Mouse (Mus musculus) embryo, embryonic 10.5 days (tissue): ENCODE results near the gene Mavs.

Experiments used
- DNase-seq: peaks from one replicate; pipeline ENCODE4 v3.0.0-alpha.2; 2015; ENCODE audit warnings: low spot score

The Mavs gene

DNA sequence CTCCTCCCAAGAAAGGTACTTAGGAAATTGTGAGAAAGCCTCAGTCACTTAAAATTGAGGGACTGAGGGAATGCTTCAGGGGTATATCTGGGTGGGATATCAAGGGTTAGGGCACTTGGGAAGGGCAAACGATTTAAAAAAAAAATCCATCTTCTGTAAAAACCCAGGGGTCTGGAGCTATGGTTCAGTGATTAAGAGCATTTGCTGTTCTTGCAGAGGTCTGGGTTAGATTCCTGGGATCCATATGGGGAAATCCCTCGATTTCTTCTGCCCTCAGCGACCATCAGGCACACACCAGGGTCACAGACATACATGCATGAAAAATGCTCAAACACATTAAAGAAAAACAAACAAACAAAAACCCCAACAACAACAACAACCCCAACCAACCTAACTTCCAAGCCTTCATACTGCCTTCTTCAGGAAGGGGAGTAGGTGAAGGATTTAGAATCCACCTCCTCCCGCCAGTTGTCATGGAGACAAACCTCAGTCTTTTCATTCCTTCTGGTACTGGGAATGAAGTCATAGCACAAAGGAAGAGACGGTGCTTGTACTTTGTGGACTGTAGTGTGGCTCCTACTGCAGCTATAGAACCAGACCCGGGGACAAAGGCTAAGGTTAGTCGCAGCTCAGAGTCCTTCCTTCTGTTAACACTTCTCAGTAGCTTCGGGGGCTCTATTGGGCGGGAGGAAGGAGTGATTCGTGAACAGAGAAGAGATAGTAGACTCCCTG is 27.8 kb downstream of the Mavs start:
- DNase-seq, result peak; percentile 87

DNA sequence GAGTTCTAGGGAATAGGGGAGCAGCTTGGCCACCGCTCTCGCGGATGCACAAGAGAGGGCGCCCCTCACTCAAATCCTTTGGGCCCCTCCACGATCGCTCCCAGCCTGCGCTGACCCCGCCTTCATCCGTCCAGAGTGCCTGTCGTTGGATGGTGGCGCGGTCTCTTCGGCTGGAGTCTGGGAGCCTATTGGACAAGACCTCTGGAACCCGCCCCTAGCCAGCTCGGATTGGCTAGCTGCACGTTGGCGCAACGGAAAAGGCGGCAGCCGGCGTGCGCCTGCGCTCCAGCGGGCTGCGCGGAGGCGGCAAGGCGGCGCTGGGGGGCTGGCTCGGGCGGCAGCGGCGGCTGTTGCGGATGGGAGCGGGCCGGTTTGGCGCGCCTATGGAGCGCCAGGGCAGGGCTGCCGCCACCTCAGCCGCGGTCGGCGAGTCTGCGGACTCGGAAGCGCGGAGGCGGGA is 28.4 kb downstream of the Mavs start, which contains the start of gene Pank2:
Gene Pank2, plus strand, starts transcription at position 283 of the 460 bp plus-strand sequence.
- DNase-seq, result peak; percentile 99

DNA sequence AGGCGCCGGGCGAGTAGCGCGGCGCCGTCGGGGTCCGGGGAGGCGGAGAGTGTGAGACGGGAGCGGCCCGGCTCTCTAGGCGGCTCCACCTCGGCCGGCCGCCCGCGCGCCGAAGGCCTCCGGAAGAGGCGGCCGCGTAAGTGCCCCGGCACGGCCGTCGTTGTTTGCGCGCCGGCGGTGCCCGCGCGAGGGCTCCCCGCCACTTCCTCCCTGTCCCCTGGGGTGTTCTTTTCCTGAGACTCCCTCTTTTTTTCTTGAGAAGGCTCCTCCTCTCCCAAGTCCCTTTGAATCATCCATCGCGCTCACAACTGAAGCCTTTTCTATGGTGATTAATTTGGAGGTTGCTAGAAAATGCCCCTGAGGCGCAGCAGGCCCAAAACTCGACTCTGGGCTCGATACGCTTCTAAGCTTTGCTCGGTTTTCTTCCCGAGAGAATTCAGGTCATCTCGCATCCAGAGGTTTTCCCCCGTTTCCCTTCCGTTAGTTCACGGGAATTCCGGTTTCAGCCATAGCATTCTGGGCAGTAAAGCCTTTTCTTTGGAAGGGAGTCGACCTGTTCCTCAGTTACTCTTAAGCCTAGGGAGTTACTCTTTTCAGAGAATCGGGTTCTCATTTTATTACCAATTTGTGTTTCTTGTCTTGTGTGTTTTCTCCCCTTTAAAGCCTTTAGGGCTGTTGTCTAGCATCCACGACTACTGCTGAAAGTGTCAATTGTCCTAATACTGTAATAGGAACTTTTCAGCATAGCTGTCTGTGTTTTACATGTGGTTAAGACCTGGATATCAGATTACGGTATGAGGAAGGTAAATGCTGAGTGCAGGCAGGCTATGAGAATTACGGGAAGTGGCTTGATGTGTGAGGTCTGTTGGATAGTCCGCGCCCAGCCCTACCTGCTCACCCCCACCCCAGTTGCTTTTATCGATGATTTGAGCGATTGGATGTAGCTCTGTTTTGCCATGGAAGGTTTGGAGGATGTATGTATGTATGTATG is 29.1 kb downstream of the Mavs start:
- peak; percentile 68 for DNase-seq

DNA sequence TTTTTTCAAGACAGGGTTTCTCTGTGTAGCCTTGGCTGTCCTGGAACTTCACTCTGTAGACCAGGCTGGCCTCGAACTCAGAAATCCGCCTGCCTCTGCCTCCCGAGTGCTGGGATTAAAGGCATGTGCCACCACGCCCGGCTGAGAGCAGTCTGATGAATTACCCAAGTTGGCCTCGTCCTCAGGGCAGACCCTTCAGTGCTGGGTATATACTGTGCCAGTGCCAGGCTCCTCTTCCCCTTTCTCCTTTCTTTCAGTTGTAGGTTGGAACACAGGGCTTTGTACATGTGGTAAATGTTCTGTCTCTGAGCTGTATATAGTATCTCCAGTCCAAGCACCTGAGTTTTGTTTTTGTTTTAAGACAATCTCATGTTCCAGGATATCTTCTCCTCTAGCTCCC is 30.2 kb downstream of the Mavs start:
- no peak for DNase-seq

DNA sequence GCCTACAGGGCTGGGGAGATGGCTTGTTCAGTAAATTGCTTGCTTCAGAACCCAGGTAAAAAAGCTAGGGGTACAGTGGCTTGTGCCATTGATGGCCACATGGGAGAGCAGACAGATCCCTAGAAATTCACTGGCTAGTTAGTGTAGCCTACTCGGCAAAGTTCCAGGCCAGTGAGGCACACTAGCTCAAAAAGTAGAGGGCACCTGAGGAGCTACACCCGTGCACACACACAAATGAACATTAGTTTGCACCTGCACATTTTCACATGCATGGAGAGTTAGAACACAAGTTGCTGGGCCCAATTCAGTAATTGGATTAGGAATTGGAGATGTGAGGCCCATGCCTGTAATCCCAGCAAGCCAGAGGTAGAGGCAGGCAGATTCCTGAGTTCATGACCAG is 31.2 kb downstream of the Mavs start:
- DNase-seq, result no peak

DNA sequence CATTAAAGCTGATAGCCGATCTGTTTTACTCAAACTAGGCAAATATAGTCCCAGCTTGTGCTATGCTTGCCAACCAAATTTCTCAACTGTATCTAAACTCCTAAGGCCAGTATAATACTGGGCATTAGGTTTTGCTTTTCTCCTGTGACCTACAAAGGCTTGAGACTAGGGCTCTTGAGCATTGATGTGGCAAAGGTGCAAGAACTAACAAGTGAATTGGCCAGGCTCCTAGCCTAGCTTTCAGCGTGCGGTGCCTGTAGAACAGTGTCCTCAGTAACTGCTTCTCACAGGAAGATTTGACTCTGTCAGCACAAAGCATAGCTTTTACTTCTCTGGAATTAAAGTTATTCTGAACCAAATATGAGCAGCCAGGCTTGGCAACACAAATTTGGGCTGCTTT is 41.6 kb downstream of the Mavs start:
- no peak for DNase-seq

DNA sequence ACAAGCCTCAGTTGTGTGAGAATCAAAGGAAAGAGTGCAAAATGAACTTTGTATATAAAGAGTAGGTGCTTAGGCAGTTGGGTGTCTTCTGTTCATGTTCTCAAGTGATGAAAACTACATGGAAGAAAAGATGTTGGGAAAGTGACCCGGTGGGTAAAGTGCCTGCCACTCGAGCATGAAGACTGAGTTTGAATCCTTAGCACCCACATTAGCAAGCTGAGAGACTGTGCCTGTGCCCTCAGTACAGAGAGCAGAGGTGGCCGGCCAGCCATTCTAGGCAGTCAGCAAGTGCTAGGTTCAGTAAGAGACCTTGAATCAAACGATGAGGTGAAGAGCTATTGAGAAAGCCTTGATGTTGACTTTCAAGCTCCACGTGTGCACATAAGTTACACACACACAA is 42.9 kb downstream of the Mavs start:
- no peak for DNase-seq

DNA sequence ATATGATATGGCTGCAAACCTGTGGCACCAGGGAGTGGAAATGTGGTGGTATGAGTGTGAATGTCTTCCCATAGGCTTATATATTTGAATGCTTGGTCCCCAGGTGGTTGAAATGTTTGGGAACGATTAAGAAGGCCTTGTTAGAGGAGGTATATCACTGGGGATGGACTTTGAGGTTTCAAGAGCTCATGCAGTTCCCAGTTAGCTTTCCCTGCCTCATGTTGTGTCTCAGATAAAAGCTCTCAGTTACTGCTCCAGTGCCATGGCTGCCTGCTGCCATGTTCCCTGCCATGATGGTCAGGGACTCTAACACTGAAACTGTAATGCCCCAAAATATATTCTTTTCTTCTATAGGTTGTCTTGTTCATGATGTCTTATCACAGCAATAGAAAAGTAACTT is 47.7 kb downstream of the Mavs start:
- DNase-seq, result no peak

DNA sequence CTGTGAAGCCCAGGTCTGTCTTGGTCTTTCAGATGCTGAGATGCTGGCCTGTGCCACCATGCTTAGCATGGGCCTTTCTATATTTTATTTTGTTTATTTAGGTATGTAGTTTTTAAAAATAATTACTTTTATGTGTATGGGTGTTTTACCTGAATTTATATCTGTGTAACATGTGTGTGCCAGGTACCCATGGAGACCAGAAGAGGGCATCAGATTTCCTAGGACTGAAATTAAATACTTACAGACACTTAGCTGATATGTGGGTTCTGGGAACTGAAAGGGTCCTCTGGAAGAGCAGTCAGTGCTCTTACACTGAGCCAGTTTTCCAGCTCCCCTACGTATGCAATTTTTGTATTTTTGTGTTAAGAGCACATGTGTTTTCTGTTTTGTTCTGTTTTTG is 52.4 kb downstream of the Mavs start:
- no peak for DNase-seq

DNA sequence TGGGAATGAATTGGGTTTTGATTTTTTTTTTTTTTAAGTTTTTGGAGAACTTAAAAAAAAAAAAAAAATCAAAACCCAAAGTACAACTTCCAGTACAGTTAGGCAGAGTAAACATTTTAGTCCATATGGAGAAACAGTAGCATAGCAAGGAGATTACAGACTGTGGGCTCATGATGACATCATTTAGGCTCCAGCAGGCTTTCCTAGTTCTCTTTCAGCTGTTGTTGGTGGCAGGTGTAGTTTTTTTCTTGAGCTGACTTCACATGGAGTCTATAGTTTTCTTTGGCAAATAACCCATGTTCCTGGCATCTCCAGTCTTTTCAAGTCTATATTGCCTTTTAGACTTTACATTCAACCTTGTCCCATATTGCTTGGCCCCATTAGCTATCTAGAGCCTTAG is 56.8 kb downstream of the Mavs start:
- DNase-seq, result no peak

DNA sequence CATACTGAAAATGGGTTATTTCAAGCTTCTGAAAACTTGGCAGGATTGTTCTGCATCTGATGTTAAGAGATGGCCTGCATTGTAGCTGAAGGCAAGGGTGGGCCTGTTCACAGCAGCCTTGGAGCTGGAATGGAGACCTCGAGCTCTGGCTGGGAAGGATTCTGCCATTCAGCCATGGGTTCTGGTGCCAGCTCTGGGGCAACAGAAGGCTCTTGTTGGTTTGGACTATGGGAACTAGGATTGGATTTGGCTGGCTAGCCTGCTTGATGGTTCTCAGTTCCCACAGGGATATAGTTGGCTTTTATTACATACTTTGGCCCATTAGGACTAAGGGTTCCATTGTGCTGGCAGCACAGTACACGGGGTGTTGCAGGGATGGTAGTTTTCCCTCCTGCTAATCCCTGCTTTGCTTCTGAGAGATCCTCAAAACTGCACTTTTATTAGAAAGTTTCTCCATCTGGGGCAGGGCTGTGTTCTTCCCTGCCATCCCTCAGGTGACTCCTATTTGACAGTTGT is 62.9 kb downstream of the Mavs start:
- DNase-seq, result no peak
